Comparison of ENCODE assay signal across 15 mouse cellular contexts in the genomic region with DNA sequence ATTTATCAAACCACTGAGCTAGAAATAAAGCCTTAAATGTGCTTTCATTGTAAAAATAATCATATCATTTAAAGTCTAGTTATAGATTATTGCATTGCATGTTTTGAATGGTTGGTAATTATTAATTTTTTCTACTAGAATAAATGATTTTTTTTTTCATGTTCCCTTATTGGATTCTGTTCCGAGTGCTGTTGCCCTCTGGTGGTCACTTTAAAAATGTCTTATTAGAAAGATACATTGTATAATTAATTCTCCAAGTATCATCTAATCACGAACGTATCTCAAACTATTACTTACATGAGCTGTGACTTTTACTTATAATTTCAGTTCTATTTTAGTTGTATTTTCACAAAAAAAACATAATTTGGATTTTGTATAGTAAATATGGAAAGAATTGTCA. TPM values are rescaled to one million over a fixed set of nuclear protein-coding genes. Genes with fewer than 3 reads are reported as not detected.
DNase-seq lines count a peak whose midpoint lies in the region; ATAC-seq and TF ChIP-seq lines count a peak whose summit lies in the region.
"Had no signal": no experiment of that assay in that cellular context is flagged by ENCODE, and none has a peak within 500 bp of the region (broad histone marks: within the 10 kb centered on the region; RNA-seq: fewer than 3 reads in every experiment).

No protein-coding gene starts in this region.

- peaks cover 29% of the 10 kb centered on the region for H3K9me3 ChIP-seq in CH12.LX (replicated peaks; ENCODE audit: low read length)
- H3K9me3 ChIP-seq: embryonic facial prominence, embryonic 13.5 days; midbrain, embryonic 12.5 days; neural tube, embryonic 15.5 days had no signal

- in situ Hi-C loops in CH12.LX (cut with MboI; ENCODE audit: low pct_ligation_motif_present, low pct_unique_long_range_greater_than_20kb, low sequenced_read_pairs): no loop called here

- H3K36me3 ChIP-seq in CH12.LX (replicated peaks in 1 of 2; ENCODE audit: control insufficient read depth in 1 of 2, insufficient read depth in 1 of 2, low read length in 1 of 2): no peaks in the 10 kb centered on the region
- H3K36me3 ChIP-seq: embryonic facial prominence, embryonic 13.5 days; midbrain, embryonic 12.5 days; neural tube, embryonic 15.5 days had no signal

- DNase-seq in embryo, embryonic 10 days (ENCODE audit: low spot score): peak; percentile 16
- no peak for DNase-seq in embryo, embryonic 9.5 days (ENCODE audit: extremely low spot score)
- peak in 1 of 2 experiments; percentile 17 for DNase-seq in layer of hippocampus, adult 2 months (ENCODE audit: low spot score in 2 of 2)
- no peak for DNase-seq in layer of hippocampus, adult 11-12 months (ENCODE audit: low spot score)
- DNase-seq in CH12.LX (ENCODE audit: extremely low read depth): peak; percentile 6
- DNase-seq in B cell, adult 2 months: no peak
- DNase-seq in natural killer cell, adult 2 months (ENCODE audit: low spot score in 2 of 2): no peak
- DNase-seq: kidney, postnatal 10 days had no signal

- TF ChIP-seq EP300 in CH12.LX (IDR thresholded peaks at IDR 0.05; ENCODE audit: low read length): no peak

- no peaks in the 10 kb centered on the region for H3K4me1 ChIP-seq in CH12.LX (ENCODE audit: control insufficient read depth in 1 of 2, insufficient read depth in 2 of 2)
- H3K4me1 ChIP-seq: embryonic facial prominence, embryonic 13.5 days; midbrain, embryonic 12.5 days; neural tube, embryonic 15.5 days had no signal

- no peak overlapping the region for H3K4me2 ChIP-seq in CH12.LX (ENCODE audit: insufficient read depth, low read depth, poor library complexity, severe bottlenecking)
- H3K4me2 ChIP-seq: embryonic facial prominence, embryonic 13.5 days; midbrain, embryonic 12.5 days; neural tube, embryonic 15.5 days had no signal

- dilution Hi-C loops in CH12.LX (cut with MboI; ENCODE audit: extremely low pct_ligation_motif_present, extremely low pct_unique_long_range_greater_than_20kb, low sequenced_read_pairs): no loop called here

- H3K79me2 ChIP-seq in CH12.LX (replicated peaks; ENCODE audit: control insufficient read depth, extremely low read depth, insufficient read depth, poor library complexity, severe bottlenecking): 0 out of 2 replicates have a peak, but pooled peaks cover 3% of the 10 kb centered on the region

- TF ChIP-seq POLR2A in CH12.LX (IDR thresholded peaks at IDR 0.05; ENCODE audit: low read depth, low read length): no peak

- peak; percentile 14 for TF ChIP-seq RAD21 in CH12.LX (IDR thresholded peaks at IDR 0.05; ENCODE audit: low read depth, low read length)

- no peaks in the 10 kb centered on the region for H3K27me3 ChIP-seq in CH12.LX (replicated peaks)
- H3K27me3 ChIP-seq: embryonic facial prominence, embryonic 13.5 days; midbrain, embryonic 12.5 days; neural tube, embryonic 15.5 days had no signal

- H3K9ac ChIP-seq in CH12.LX (ENCODE audit: insufficient read depth, low read depth): no peak overlapping the region
- H3K9ac ChIP-seq: embryonic facial prominence, embryonic 13.5 days; midbrain, embryonic 12.5 days; neural tube, embryonic 15.5 days had no signal

- 0 out of 2 replicates have a peak, but pooled peaks have one; percentile 32 for ATAC-seq in common myeloid progenitor, adult 5-6 weeks (replicated peaks; ENCODE audit: low read depth, poor library complexity, severe bottlenecking)
- ATAC-seq: activated CD4-positive, CD25-positive, alpha-beta regulatory T cell, adult 4 months had no signal

- H3K27ac ChIP-seq in layer of hippocampus, adult 2 months: no peak overlapping the region
- no peak overlapping the region for H3K27ac ChIP-seq in CH12.LX (ENCODE audit: insufficient read depth, low read depth)
- H3K27ac ChIP-seq: embryonic facial prominence, embryonic 13.5 days; midbrain, embryonic 12.5 days; neural tube, embryonic 15.5 days had no signal

- no peak overlapping the region for H3K4me3 ChIP-seq in layer of hippocampus, adult 2 months
- no peak overlapping the region for H3K4me3 ChIP-seq in CH12.LX (replicated peaks in 1 of 3; ENCODE audit: low read depth in 2 of 3, low read length in 2 of 3, poor library complexity in 1 of 3)
- H3K4me3 ChIP-seq: embryonic facial prominence, embryonic 13.5 days; midbrain, embryonic 12.5 days; neural tube, embryonic 15.5 days had no signal

- TF ChIP-seq CTCF in layer of hippocampus, adult 2 months (conservative IDR thresholded peaks at IDR 0.05): peak; percentile 85
- TF ChIP-seq CTCF in CH12.LX (conservative IDR thresholded peaks at IDR 0.05 in 1 of 2, IDR thresholded peaks at IDR 0.05 in 1 of 2; ENCODE audit: low read depth in 2 of 2, low read length in 2 of 2): peak in 1 of 2 experiments; percentile 38; a peak in 2 of 4 replicates

TF ChIP-seq in CH12.LX, 34 proteins besides CTCF, POLR2A, EP300 and RAD21:
- TF ChIP-seq UBTF (IDR thresholded peaks at IDR 0.05; ENCODE audit: low read depth, low read length) (no peak), BHLHE40 (IDR thresholded peaks at IDR 0.05; ENCODE audit: low read depth, low read length) (no peak), SMC3 (IDR thresholded peaks at IDR 0.05; ENCODE audit: low read depth, low read length) (peak; percentile 30; the same call in 1 of the 2 replicates), IRF4 (IDR thresholded peaks at IDR 0.05; ENCODE audit: low read depth, low read length) (no peak), SIN3A (IDR thresholded peaks at IDR 0.05; ENCODE audit: low read length) (no peak), MAZ (IDR thresholded peaks at IDR 0.05; ENCODE audit: low read depth, low read length) (no peak), ZNF384 (IDR thresholded peaks at IDR 0.05; ENCODE audit: low read depth, low read length) (0 out of 2 replicates have a peak, but pooled peaks have one; percentile 24), TCF12 (IDR thresholded peaks at IDR 0.05; ENCODE audit: low read depth, low read length) (no peak)

RNA-seq across cellular contexts. Expression of a gene that starts 45.5 kb away (rescaled TPM):
- 10 to 100 TPM; 25.0 to 28.6 TPM for total RNA-seq in layer of hippocampus, adult 2 months (2021)
- total RNA-seq in CH12.LX (2012; rRNA removed) (not detected in 2 replicates), CH12.LX (2014; rRNA removed) (0.05 and 0.13 TPM in 2 replicates)
- polyA plus RNA-seq in CH12.LX (2012; ENCODE audit: insufficient read length, low read depth): 0.16 and 0.20 TPM in 2 replicates
- total RNA-seq in common myeloid progenitor, adult 5-6 weeks (2017): not detected in 2 replicates
- total RNA-seq: granulocyte monocyte progenitor cell, adult 5-6 weeks; hematopoietic stem cell, adult 5-6 weeks had no signal

Comparison
In these comparisons a context has a peak if more than half of its experiments do, and no peak if none do; other contexts are left out.
1. DNase-seq: peak in embryo, embryonic 10 days (single experiment) and CH12.LX (single experiment); none in embryo, embryonic 9.5 days (single experiment), layer of hippocampus, adult 11-12 months (single experiment), B cell, adult 2 months (0 of 2) and natural killer cell, adult 2 months (0 of 2).
2. RNA of a gene that starts 45.5 kb away (total RNA-seq): 25.0 to 28.6 TPM in layer of hippocampus, adult 2 months; 0.05 to 0.13 TPM in CH12.LX and not detected in common myeloid progenitor, adult 5-6 weeks; every median in the first group is over 10 times any median in the second.